Mouse (Mus musculus): Measurements from ENCODE around the gene Kcnt1. TPM values are rescaled to one million over a fixed set of nuclear protein-coding genes. Genes with fewer than 3 reads are reported as not detected.

Kcnt1 gene
- polyA plus RNA-seq, 1 experiment from 2014 or later, result 3.2 TPM

DNA sequence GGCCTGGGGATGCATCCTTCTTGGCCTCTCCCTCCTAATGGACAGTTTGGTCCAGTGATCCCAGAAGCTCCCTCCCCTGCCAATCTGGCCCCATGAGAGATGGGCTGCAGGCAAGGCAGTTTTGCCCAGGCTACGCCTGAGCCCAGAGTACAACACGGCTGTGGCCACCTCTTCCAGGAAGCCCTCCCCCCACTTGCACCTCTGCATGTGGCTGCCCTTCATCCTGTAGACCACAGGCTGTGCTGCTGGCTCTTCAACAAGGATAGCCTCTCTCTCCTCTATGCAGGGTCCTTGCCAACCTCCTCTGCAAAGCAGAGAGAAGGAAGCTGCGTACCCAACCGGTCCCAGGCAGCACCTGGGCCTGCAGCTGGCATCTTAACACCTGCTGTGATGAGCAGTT, 15.5 kb downstream of the Kcnt1 start:
- Histone ChIP-seq H3K27me3 (peaks cover 31% of the 10 kb centered on the region), H3K9me3 (replicated peaks) (no peaks in the 10 kb centered on the region), H3K9ac (no peak overlapping the region), H3K36me3 (ENCODE audit: poor library complexity, severe bottlenecking) (no peaks in the 10 kb centered on the region), H3K4me3 (no peak overlapping the region), H3K27ac (no peak overlapping the region), H3K4me1 (peaks cover 9% of the 10 kb centered on the region), H3K4me2 (no peak overlapping the region)
- no peak for ATAC-seq
- 81% methylated on average over 4 of the region's 4 CpGs for WGBS

DNA sequence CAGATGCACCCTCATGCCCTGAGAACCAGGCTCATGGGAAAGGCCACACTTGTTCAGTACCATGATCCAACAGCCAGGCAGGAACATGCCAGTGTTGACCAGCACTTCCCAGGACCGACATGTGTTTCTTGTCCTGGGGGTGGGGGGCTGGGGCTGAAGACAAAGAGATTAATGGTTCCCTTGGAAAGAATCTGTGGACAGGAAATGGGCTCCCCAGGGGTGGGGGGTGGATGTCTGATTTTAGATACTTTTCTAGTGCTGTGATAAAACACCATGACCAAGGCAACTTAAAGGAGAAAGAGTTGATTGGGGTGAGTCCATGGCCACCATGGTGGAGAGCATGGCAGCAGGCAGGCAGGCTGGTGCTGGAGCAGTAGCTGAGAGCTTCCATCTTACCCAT, 18.7 kb downstream of the Kcnt1 start:
- no peak overlapping the region for H3K9ac ChIP-seq
- H3K27ac ChIP-seq, result no peak overlapping the region
- H3K36me3 ChIP-seq (ENCODE audit: poor library complexity, severe bottlenecking), result no peaks in the 10 kb centered on the region
- H3K9me3 ChIP-seq (replicated peaks), result no peaks in the 10 kb centered on the region
- no peak for ATAC-seq
- H3K4me3 ChIP-seq, result no peak overlapping the region
- no peak overlapping the region for H3K4me2 ChIP-seq
- WGBS, result 80% methylated on average over 1 of the region's 1 CpGs
- peaks cover 22% of the 10 kb centered on the region for H3K27me3 ChIP-seq
- H3K4me1 ChIP-seq, result peaks cover 8% of the 10 kb centered on the region

DNA sequence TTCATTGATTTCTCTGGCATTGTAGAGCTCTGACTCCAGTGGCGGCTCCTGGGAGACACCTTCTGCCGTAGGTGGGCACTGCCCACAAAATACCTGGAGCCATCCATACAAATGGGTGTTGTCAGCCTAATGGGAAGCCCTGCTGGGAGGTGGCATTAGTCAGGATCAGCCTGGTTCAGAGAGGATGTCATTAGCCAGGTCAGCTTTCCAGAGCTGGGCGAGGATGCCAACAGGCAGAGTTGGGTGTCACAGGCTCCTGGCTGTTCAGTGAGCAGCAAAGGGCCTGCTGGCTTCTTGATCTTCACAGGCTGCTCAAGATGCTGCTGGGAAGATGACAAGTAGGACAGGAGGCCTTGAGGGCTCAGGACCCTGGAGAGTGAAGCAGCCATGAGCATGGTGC, 21.2 kb downstream of the Kcnt1 start:
- Histone ChIP-seq H3K4me1 (no peaks in the 10 kb centered on the region), H3K27ac (no peak overlapping the region), H3K4me3 (no peak overlapping the region), H3K36me3 (ENCODE audit: poor library complexity, severe bottlenecking) (no peaks in the 10 kb centered on the region), H3K9ac (no peak overlapping the region), H3K27me3 (no peaks in the 10 kb centered on the region), H3K9me3 (replicated peaks) (no peaks in the 10 kb centered on the region), H3K4me2 (no peak overlapping the region)
- ATAC-seq, result no peak
- WGBS, result 73% methylated on average over 3 of the region's 3 CpGs

DNA sequence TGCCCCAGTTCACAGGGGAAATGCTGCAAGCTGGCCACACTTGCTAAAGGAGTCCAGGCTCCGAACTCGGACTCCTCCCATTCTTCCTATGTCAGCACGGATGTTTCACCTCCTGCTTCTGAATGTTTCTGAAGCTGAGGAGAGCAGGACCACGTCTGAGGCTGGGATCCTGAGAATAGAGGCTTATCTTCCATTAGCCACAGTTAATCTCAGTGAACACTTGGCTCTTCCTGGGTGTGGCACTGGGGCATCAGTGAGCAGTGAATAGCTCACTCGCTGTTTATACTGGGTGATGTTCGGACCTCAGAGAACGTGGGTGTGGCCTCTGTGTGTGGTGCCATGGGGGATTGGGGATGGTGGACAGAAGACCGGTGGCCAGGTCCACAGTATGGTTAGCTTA, 23.7 kb downstream of the Kcnt1 start:
- no peak for ATAC-seq
- no peaks in the 10 kb centered on the region for H3K4me1 ChIP-seq
- H3K27ac ChIP-seq, result no peak overlapping the region
- WGBS, result 72% methylated on average over 8 of the region's 8 CpGs
- H3K9me3 ChIP-seq (replicated peaks), result no peaks in the 10 kb centered on the region
- no peak overlapping the region for H3K9ac ChIP-seq
- no peaks in the 10 kb centered on the region for H3K27me3 ChIP-seq
- no peak overlapping the region for H3K4me2 ChIP-seq
- H3K36me3 ChIP-seq (ENCODE audit: poor library complexity, severe bottlenecking), result no peaks in the 10 kb centered on the region
- no peak overlapping the region for H3K4me3 ChIP-seq

DNA sequence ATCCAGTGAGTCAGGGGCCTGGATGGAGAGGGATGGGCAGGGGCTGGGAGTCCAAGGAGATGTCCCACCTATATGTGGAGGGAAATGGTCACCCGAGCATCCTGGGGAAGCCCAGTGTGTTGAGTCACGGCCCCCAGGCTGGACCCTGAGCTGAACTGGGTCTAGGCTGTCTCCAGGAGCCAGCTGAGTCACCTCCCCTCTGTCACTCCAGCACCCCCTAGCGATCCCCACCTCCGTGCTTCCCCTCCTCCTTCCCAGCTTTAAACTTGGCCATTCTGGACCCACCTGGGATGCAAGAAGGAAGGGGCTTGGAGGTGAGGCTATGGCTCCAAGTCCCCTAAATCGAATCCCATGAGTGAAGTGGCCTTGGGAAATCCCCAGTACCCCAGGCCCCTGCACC, 24.6 kb downstream of the Kcnt1 start:
- no peaks in the 10 kb centered on the region for H3K27me3 ChIP-seq
- H3K4me1 ChIP-seq, result no peaks in the 10 kb centered on the region
- no peaks in the 10 kb centered on the region for H3K36me3 ChIP-seq (ENCODE audit: poor library complexity, severe bottlenecking)
- H3K27ac ChIP-seq, result no peak overlapping the region
- H3K4me3 ChIP-seq, result no peak overlapping the region
- H3K4me2 ChIP-seq, result no peak overlapping the region
- H3K9me3 ChIP-seq (replicated peaks), result no peaks in the 10 kb centered on the region
- WGBS, result 61% methylated on average over 5 of the region's 5 CpGs
- ATAC-seq, result no peak
- no peak overlapping the region for H3K9ac ChIP-seq

DNA sequence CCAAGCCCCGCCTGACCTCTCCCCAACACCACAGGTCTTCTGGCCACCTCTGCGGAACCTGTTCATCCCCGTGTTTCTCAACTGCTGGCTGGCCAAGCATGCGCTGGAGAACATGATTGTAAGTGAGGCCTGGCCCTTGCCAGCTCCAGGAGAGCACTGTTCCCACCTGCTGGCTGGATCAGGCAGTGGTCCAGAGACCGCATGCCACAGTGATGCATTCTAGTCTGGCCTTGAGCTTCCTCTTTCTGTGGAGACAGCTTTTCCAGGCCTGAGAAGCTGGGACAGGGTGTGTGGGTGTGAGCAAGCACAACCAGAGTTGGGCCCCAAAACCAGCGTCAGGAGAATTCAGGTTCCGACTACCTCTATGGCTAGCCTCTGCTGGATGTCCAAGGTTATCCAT, 28.9 kb downstream of the Kcnt1 start:
- Histone ChIP-seq H3K4me3 (no peak overlapping the region), H3K9me3 (replicated peaks) (no peaks in the 10 kb centered on the region), H3K4me2 (no peak overlapping the region), H3K36me3 (ENCODE audit: poor library complexity, severe bottlenecking) (no peaks in the 10 kb centered on the region), H3K27ac (no peak overlapping the region), H3K4me1 (no peaks in the 10 kb centered on the region), H3K27me3 (no peaks in the 10 kb centered on the region), H3K9ac (no peak overlapping the region)
- WGBS, result 85% methylated on average over 7 of the region's 7 CpGs
- no peak for ATAC-seq

DNA sequence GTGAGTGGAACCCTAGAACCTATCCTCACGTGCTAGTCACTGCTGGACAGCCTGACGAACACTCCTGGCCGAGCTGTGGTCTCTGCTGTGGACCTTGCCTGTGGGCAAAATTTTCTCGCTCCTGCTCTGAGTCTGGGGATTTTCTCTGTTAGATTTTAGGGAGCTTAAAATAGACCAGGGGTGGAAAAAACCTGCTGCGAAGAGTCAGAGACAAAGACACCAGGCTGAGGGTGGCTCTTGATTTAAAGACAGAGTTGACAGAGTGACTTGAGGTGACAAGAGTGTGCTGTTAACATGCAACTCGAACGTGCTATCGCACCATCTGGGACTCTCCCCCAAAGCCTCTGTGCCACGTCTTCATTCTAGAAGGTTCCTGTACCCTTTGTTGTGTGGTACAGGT, 35.4 kb downstream of the Kcnt1 start:
- H3K4me1 ChIP-seq, result no peaks in the 10 kb centered on the region
- H3K27me3 ChIP-seq, result no peaks in the 10 kb centered on the region
- no peak overlapping the region for H3K27ac ChIP-seq
- H3K9me3 ChIP-seq (replicated peaks), result no peaks in the 10 kb centered on the region
- no peaks in the 10 kb centered on the region for H3K36me3 ChIP-seq (ENCODE audit: poor library complexity, severe bottlenecking)
- no peak overlapping the region for H3K9ac ChIP-seq
- H3K4me2 ChIP-seq, result no peak overlapping the region
- H3K4me3 ChIP-seq, result no peak overlapping the region
- WGBS, result 83% methylated on average over 9 of the region's 9 CpGs
- ATAC-seq, result no peak

DNA sequence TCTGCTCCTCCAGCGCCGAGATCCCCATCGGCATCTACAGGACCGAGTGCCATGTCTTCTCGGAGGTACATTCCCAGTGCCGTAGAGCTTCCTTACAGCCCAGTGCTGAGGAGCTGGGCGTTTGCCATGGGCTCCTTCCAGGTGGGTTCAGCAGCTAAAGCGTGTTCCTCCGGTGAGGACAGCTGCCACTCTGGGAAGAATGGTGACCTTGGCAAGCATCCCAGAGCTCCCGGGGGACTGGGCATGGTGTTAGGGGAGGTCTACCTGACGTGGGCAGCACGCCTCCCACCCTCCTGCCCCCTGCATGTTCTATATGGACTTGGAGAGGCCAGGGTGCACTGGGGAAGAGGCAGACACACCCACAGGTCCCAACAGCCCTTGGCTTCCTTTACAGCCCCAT, 46.3 kb downstream of the Kcnt1 start:
- no peaks in the 10 kb centered on the region for H3K9me3 ChIP-seq (replicated peaks)
- no peaks in the 10 kb centered on the region for H3K4me1 ChIP-seq
- no peak overlapping the region for H3K27ac ChIP-seq
- 87% methylated on average over 12 of the region's 12 CpGs for WGBS
- no peak overlapping the region for H3K4me2 ChIP-seq
- no peaks in the 10 kb centered on the region for H3K36me3 ChIP-seq (ENCODE audit: poor library complexity, severe bottlenecking)
- no peak overlapping the region for H3K4me3 ChIP-seq
- ATAC-seq, result no peak
- no peaks in the 10 kb centered on the region for H3K27me3 ChIP-seq
- H3K9ac ChIP-seq, result no peak overlapping the region

DNA sequence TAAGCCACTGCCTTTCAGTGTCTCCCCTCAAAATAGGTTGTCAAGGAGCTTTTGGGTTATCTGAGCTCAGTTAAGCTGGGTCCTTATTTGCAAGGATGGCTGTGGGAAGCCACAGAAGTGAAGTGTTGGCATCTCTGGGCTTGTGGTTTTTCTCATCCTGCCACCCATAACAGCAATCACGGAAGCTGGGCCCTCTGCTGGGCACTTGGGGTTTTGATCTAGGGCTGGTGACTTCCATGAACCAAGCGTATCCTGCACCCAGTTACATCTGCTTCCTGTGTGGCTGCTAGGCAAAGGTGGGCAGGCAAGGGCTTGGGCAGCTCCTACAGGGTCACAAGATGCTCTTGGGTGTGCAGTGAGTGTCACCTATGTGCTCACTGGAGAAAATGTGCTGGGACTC, 49.7 kb downstream of the Kcnt1 start:
- WGBS, result 59% methylated on average over 2 of the region's 2 CpGs
- Histone ChIP-seq H3K9me3 (replicated peaks) (no peaks in the 10 kb centered on the region), H3K27me3 (no peaks in the 10 kb centered on the region), H3K36me3 (ENCODE audit: poor library complexity, severe bottlenecking) (peaks cover 3% of the 10 kb centered on the region; the same call in 1 of the 2 replicates), H3K4me2 (no peak overlapping the region), H3K27ac (no peak overlapping the region), H3K4me1 (no peaks in the 10 kb centered on the region), H3K4me3 (no peak overlapping the region), H3K9ac (no peak overlapping the region)
- ATAC-seq, result no peak

DNA sequence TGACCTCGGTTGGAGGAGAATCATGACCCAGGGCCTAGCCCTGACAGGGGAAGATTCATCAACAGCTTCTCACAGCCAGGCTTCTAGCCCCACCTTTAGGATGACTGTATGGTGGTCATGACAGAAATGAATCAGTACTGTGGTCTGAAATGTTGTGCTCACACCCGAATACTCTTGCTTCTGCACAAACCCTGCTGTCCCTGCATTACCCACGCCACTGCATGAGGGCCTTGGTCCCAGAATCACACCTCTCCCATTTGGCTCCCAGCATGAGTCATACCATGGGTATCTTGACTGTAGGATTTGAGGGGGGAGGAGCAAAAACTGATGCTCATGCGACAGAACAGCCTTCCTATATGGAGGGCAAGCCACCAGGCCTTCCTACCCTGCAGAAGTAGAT, 50.7 kb downstream of the Kcnt1 start:
- WGBS, result 77% methylated on average over 4 of the region's 4 CpGs
- ATAC-seq, result no peak
- H3K4me2 ChIP-seq, result no peak overlapping the region
- no peaks in the 10 kb centered on the region for H3K9me3 ChIP-seq (replicated peaks)
- no peak overlapping the region for H3K27ac ChIP-seq
- no peaks in the 10 kb centered on the region for H3K4me1 ChIP-seq
- peaks cover 3% of the 10 kb centered on the region; the same call in 1 of the 2 replicates for H3K36me3 ChIP-seq (ENCODE audit: poor library complexity, severe bottlenecking)
- H3K4me3 ChIP-seq, result no peak overlapping the region
- H3K9ac ChIP-seq, result no peak overlapping the region
- no peaks in the 10 kb centered on the region for H3K27me3 ChIP-seq

DNA sequence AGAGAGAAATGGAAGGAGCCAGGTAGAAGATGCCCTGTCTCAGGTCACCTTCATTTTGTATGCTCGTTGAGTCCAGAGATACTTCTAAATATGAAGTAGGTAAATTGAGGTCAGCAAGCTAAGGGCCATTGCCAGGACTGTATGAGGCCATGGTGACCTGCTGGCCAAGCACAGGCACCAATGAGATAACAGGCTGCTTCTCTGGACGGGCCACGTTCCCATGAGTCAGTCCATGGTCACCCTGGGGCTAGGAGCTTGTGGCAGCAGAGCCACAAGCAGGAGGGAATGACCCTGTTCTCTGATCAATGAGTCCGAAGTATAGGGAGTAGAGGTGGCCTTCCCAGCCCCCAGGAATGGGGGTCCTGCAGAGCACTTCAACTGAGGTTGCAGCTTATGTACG, 51.3 kb downstream of the Kcnt1 start:
- ATAC-seq, result no peak
- H3K9me3 ChIP-seq (replicated peaks), result no peaks in the 10 kb centered on the region
- H3K27me3 ChIP-seq, result no peaks in the 10 kb centered on the region
- H3K4me2 ChIP-seq, result no peak overlapping the region
- no peak overlapping the region for H3K4me3 ChIP-seq
- no peak overlapping the region for H3K27ac ChIP-seq
- peaks cover 3% of the 10 kb centered on the region; the same call in 1 of the 2 replicates for H3K4me1 ChIP-seq
- no peak overlapping the region for H3K9ac ChIP-seq
- 88% methylated on average over 5 of the region's 5 CpGs for WGBS
- H3K36me3 ChIP-seq (ENCODE audit: poor library complexity, severe bottlenecking), result peaks cover 3% of the 10 kb centered on the region; the same call in 1 of the 2 replicates

DNA sequence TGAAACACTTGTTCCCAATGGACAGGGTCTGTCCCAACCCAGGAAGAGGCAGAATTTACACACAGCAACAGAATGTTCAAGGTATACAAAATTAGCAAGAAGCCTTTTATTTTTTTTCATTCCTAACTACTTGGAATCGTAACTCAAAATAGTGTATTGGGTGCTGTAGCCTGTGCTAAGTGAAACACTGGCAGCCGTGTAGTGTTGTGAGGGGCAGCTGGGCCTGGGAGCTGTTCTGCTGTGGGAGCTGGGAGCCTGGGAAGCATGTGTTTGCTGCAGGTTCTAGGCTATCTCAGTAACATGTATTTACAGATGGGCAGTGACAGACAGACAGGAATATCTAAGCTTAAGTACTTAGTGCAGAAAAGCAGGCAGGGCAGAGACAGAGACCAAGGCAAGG, 54.9 kb downstream of the Kcnt1 start:
- H3K4me1 ChIP-seq, result peaks cover 10% of the 10 kb centered on the region; the same call in 1 of the 2 replicates
- H3K4me2 ChIP-seq, result no peak overlapping the region
- 88% methylated on average over 2 of the region's 2 CpGs for WGBS

DNA sequence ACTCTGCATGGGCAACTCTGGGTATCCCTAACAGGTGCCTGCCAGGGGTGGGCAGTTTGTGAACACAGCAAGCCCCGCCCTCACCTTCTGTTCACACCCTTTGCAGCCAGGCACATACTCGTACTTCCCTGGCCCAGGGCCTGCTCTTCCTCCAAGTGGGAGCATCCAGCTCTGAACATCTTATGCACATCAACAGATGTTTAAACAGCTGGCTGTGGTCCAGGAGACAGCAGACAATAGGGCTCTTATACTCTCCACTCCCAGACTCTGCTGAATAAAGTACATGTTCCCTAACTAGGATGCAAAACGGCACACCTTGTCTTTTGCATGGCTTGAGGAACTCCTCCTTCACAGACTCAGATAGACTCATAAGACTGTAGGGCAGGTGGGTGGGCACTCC, 56.4 kb downstream of the Kcnt1 start:
- ATAC-seq, result 0 out of 2 replicates have a peak, but pooled peaks have one; percentile 53
- H3K36me3 ChIP-seq (ENCODE audit: poor library complexity, severe bottlenecking), result peaks cover 35% of the 10 kb centered on the region
- peaks cover 10% of the 10 kb centered on the region; the same call in 1 of the 2 replicates for H3K4me1 ChIP-seq
- H3K4me2 ChIP-seq, result no peak overlapping the region
- no peak overlapping the region; the same call in 1 of the 2 replicates for H3K27ac ChIP-seq
- no peak overlapping the region for H3K4me3 ChIP-seq
- no peaks in the 10 kb centered on the region for H3K27me3 ChIP-seq
- WGBS, result 60% methylated on average over 3 of the region's 3 CpGs
- H3K9ac ChIP-seq, result no peak overlapping the region
- no peaks in the 10 kb centered on the region for H3K9me3 ChIP-seq (replicated peaks)

More for the DNA sequence above, 54.9 kb downstream of the Kcnt1 start:
- Histone ChIP-seq H3K36me3 (ENCODE audit: poor library complexity, severe bottlenecking) (peaks cover 20% of the 10 kb centered on the region), H3K4me3 (no peak overlapping the region), H3K27me3 (no peaks in the 10 kb centered on the region), H3K9ac (no peak overlapping the region), H3K9me3 (replicated peaks) (no peaks in the 10 kb centered on the region), H3K27ac (no peak overlapping the region)
- no peak for ATAC-seq
